8 mouse cellular contexts compared by ENCODE assay signal in the genomic region with DNA sequence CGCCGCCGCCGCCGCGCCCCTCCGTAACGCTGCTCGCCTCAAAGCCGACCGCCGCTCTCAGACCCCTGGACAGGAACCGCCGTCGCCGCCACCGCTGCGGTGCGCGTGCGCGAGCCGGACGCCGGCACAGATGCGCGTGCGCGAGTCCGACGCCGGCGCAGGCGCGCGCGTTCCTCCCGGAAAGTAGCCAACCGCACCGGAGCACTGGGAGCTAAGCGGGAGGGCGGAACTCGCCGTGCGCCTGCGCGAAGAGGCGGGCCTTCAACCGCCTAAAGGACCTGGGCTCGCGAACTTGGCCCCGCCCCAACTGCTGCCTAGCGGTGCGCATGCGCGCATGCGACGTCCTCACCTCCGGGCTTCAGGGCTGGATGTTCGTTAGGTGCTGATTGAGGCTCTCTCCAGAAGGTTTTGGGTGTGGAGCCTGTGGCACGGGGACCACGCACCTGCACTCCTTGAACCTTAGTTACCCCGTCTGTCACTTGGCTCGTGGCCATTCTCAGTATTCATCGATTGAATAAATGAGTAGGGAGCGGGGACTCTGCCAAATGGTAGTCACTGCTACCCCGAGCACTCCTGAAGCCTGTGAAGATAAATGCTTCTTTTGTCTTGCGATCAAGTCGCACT. TPM values are rescaled to one million over a fixed set of nuclear protein-coding genes. Genes with fewer than 3 reads are reported as not detected.
DNase-seq lines count a peak whose midpoint lies in the region; ATAC-seq and TF ChIP-seq lines count a peak whose summit lies in the region.

A gene (minus strand): TSS at position 85 of the 624 bp plus-strand sequence.

- peaks cover 12 to 33% of the 10 kb centered on the region in 2 experiments for H3K4me1 ChIP-seq in ES-E14 (ENCODE audit: control insufficient read depth in 2 of 2, insufficient read depth in 2 of 2, low read length in 2 of 2, poor library complexity in 1 of 2)
- peaks cover 42% of the 10 kb centered on the region for H3K4me1 ChIP-seq in forebrain, embryonic 15.5 days
- H3K4me1 ChIP-seq in lung, adult 2 months (ENCODE audit: control insufficient read depth, insufficient read depth, low read length), result peaks cover 22% of the 10 kb centered on the region

- H3K9me3 ChIP-seq in ES-E14 (ENCODE audit: control insufficient read depth, insufficient read depth, low read depth, low read length), result no peaks in the 10 kb centered on the region
- H3K9me3 ChIP-seq in forebrain, embryonic 15.5 days, result no peaks in the 10 kb centered on the region

- TF ChIP-seq CTCF in lung, adult 2 months (IDR thresholded peaks at IDR 0.05; ENCODE audit: insufficient read depth, low read length), result no peak

- intact Hi-C loops in heart, postnatal 25 days (cut with DNase I), result no loop called here

- under 1% methylated on average over 49 of the region's 69 CpGs for WGBS in forebrain, embryonic 15.5 days
- under 1% methylated on average over 69 of the region's 69 CpGs for WGBS in lung, adult 2 months

- peak within 1 kb of the TSS; percentile 95 for H3K4me2 ChIP-seq in forebrain, embryonic 15.5 days (replicated peaks)

- no peaks in the 10 kb centered on the region for H3K27me3 ChIP-seq in forebrain, embryonic 15.5 days

- H3K9ac ChIP-seq in ES-E14 (ENCODE audit: insufficient read depth, low read depth, low read length, poor library complexity, severe bottlenecking), result peak within 1 kb of the TSS; percentile 96
- H3K9ac ChIP-seq in forebrain, embryonic 15.5 days (replicated peaks), result peak within 1 kb of the TSS; percentile 90

- peaks cover 24% of the 10 kb centered on the region; the same call in 1 of the 2 replicates for H3K36me3 ChIP-seq in ES-E14 (ENCODE audit: control insufficient read depth, insufficient read depth, low read length, poor library complexity, severe bottlenecking)
- H3K36me3 ChIP-seq in forebrain, embryonic 15.5 days, result no peaks in the 10 kb centered on the region

- peak within 1 kb of the TSS; percentile 75 for H3K27ac ChIP-seq in ES-E14 (ENCODE audit: insufficient read depth, low read depth, low read length, poor library complexity, severe bottlenecking)
- H3K27ac ChIP-seq in forebrain, embryonic 15.5 days (replicated peaks), result peak within 1 kb of the TSS; percentile 90

- H3K4me3 ChIP-seq in ES-E14 (ENCODE audit: insufficient read depth in 1 of 2, low read depth in 1 of 2, low read length in 2 of 2, poor library complexity in 1 of 2, severe bottlenecking in 1 of 2), result peak within 1 kb of the TSS; percentile 79 to 91
- peak within 1 kb of the TSS; percentile 100 for H3K4me3 ChIP-seq in forebrain, embryonic 15.5 days
- H3K4me3 ChIP-seq in lung, adult 2 months (replicated peaks; ENCODE audit: extremely low read depth, low read depth, low read length), result peak within 1 kb of the TSS; percentile 88

- peak; percentile 97 for DNase-seq in ES-E14 (ENCODE audit: low read depth, low spot score)
- DNase-seq in cerebellum, adult 11-12 months, result peak; percentile 100
- peak; percentile 98 for DNase-seq in heart, postnatal 25 days (ENCODE audit: low spot score)
- DNase-seq in layer of hippocampus, adult 18-20 months (ENCODE audit: low spot score in 2 of 2), result peak; percentile 99
- peak; percentile 99 for DNase-seq in lung, adult 2 months
- DNase-seq in thymus, adult 18-20 months, result peak; percentile 98 to 99

- TF ChIP-seq POLR2A in lung, adult 2 months (IDR thresholded peaks at IDR 0.05; ENCODE audit: borderline replicate concordance, extremely low read depth, low read depth, low read length), result peak; percentile 85; the same call in 1 of the 2 replicates

- in situ Hi-C loops in ES-E14 (cut with MboI; ENCODE audit: low sequenced_read_pairs in 2 of 2, unreplicated experiment in 2 of 2), result no loop called here

- peak; percentile 87 for ATAC-seq in forebrain, embryonic 15.5 days (replicated peaks)
- ATAC-seq in neutrophil, adult 5-6 weeks (ENCODE audit: extremely low read depth, insufficient number of reproducible peaks, low FRiP score, poor library complexity, severe bottlenecking), result peak; percentile 89

TF ChIP-seq in ES-E14, 5 proteins besides CTCF, POLR2A, EP300 and RAD21:
- TF ChIP-seq HCFC1 (IDR thresholded peaks at IDR 0.05; ENCODE audit: borderline replicate concordance, insufficient read depth, low read length) (no peak), ZC3H11A (IDR thresholded peaks at IDR 0.05; ENCODE audit: borderline replicate concordance, low read depth, low read length) (no peak), ZNF384 (IDR thresholded peaks at IDR 0.05; ENCODE audit: low read depth, low read length) (no peak), CHD2 (IDR thresholded peaks at IDR 0.05; ENCODE audit: low read depth, low read length) (no peak), MAFK (IDR thresholded peaks at IDR 0.05; ENCODE audit: insufficient read depth, low read depth, low read length) (no peak)

RNA-seq across cellular contexts. Expression of the gene that starts here (rescaled TPM):
- 54.7 and 57.6 TPM in 2 replicates for total RNA-seq in ES-E14 (2012; rRNA removed)
- 17.5 and 17.8 TPM in 2 replicates for polyA plus RNA-seq in forebrain, embryonic 15.5 days (2015; fragmentation: Nextera tagmentation; extraction: Ambion mirVana)
- 10 to 100 TPM; 43.2 to 46.3 TPM for total RNA-seq in heart, postnatal 25 days (2021)
- total RNA-seq in layer of hippocampus, adult 18-20 months (2021), result 10 to 100 TPM; 74.5 to 75.6 TPM
- polyA plus RNA-seq in lung, adult 2 months (2012; rRNA removed), result 35.8 and 36.7 TPM in 2 replicates
- 34.0 and 36.8 TPM in 2 replicates for total RNA-seq in neutrophil, adult 5-6 weeks (2017)

Comparison
In these comparisons a context has a peak if more than half of its experiments do, and no peak if none do; other contexts are left out.
1. Peak in every context shown above with its lines: DNase-seq, ATAC-seq, H3K4me3 ChIP-seq and H3K27ac ChIP-seq.